Mouse (Mus musculus): ENCODE measurements at regions not wholly inside any gene's neighbourhood (a gene's known extent, or its start where the extent isn't known, plus 50 kb on each side); places are given as distances from the start of the nearest gene placed in this dataset.
"Not testable (repeated sequence)": the region's sequence is repeated elsewhere in the genome, so short reads cannot be mapped to it uniquely, and the experiment has no call there.

DNA sequence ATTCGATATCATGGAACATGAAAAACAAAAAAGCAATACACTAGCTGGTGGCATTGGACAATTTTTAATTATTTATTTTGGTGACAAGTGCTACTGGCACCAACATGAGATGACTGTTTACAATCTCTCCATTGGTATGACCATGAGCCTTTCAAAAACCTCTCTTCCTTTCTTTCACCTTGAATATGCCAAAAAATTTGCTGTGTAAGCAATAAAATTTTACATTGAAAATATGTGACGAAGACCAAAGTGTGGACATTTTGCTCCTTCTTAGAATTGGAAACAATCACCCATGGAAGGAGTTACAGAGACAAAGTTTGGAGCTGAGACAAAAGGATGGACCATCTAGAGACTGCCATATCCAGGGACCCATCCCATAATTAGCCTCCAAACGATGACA, 83.4 kb upstream of the Gm49339 start:
- DNase-seq: not testable (repeated sequence)

DNA sequence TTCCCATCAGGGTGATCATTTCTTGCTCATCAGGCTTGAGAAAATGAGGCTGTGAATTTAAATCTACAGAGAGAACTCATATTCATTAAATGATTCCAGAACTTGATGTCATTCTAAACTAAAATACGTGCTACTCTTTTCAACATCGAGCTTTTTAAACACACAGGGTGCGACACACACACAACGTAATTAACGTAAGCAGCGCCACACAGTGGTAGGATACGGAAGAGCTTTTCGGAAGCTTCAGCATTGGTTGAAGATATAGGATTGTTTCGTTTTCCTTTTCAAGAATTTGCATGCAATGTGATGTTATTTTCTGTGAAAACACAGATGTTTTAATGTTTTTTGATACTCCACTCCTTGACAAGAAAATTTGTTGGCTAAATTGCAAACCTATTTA, 75.3 kb upstream of the Gm49339 start:
- peak; percentile 75 to 76 for DNase-seq

DNA sequence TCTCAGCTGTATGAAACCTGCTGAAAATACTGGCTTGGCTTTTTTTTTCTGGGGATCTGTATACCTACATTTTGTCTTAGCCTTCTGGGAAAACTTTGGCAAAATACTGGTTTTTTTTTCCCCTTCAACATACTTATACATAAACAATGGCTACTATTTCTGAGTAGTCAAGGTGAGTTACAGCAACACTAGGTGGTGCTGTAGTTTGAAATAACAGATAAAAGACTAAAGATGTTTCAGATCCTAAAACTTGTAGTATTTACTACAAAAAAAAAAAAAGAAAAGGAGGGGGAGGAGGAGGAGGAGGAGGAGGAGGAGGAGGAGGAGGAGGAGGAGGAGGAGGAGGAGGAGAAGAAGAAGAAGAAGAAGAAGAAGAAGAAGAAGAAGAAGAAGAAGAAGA, 67.6 kb upstream of the Gm49339 start:
- no peak for DNase-seq

DNA sequence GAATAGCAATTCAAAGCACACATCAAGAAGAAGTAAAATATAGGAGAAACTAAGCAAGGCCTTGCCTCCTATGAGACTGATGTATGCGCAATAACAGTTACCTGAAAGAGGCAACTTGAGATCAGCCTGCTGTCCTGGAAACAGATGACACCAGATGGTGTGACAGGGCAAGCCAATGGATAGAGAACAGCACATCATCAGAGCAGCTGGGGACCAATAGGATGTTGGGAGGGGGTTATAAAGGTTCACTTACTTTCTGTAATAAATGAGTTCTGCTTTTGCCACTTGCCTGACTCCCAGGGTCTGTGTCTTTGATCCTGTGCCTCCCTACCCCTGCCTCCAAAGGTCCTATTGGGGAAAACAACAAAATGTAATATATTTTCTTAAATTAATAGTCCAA, 65.9 kb upstream of the Gm49339 start:
- no peak for DNase-seq

DNA sequence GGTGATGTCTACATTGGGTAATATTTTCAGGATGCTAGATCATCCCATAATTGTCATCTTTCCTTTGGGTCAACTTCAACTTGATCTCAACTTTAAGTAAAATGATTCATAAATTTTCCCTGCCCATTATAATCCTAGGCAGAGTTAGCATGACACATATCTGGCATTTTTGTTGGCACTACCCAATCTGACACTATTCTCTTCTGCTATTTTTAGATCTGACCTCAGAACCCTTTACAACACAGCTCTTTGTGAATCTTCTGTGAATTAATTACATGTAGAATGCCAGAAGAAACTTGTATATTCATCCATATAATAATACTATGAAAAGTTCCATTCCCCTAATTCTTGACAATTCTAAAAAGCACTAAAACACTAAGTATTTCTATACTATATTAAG, 63.7 kb upstream of the Gm49339 start:
- DNase-seq: no peak

DNA sequence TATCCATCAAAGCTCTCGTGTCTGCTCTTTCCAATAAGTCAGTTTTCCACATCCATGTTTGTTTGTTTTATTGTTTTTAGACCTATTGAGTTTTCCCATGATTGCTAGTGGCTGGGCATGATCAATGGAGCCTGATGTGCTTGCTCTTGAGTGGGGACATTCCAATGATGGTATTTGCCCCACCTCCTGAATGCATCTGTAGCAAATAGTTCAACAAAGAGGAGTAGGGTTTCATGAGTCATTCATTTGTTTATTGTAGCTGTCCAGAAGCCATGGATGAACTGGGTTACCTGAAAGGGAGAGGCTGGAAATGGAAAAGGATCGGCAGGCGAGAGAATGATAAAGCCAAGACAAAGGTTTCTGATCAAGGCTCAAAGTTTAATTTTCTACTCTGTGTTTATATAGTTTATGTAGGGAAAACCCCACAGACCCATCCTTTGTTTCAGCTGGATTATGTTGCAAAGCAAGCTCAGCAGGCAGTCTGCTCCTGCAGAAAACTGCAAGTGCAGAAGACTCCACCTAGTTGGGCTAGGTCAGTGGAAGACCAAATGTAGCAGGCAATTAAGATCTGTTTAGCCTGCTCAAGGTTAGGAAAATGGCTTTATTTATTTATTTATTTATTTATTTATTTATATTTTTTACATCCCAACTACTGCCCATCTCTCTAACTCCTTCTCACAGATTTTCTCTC, 63.0 kb upstream of the Gm49339 start:
- DNase-seq: no peak

DNA sequence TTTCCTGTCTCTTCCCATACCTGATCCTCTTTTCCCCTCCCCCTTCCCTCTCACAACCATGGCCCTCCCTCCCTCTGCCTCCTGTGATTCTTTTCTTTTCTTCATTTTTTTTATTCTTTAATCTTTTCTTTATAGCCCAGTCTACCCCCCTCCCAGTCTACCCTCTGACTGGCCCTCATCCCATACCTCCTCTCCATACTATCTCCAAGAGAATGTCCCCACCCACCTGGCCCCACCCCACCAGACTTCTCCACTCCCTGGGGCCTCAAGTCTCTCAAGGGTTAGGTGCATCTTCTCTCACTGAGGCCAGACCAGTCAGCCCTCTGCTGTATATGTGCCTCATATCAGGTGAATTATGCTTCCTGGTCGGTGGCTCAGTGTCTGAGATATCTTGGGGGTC, 61.9 kb upstream of the Gm49339 start:
- DNase-seq: no peak

DNA sequence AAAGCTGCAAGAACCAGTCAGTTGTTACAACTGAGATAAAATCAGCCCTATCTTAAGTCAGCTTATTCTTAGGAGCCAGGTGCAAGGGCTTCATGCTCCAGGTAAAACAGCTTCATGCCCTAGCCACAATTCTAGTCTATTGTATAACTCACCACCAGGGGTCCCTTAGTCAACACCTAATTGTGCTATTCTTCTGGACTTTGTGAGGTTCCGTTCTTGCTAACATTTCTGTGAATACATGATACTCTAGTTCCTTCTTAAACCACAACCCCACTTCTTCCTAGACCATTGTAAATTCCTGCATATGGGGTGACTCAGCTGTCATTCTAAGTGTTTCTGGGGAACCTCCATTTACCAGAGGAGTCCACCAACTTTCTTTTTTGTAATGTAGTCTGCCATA, 57.9 kb upstream of the Gm49339 start:
- DNase-seq: no peak
